Mouse (Mus musculus) hindbrain, embryonic 16.5 days (tissue): ENCODE data around the gene Lin7c. TPM values are rescaled to one million over a fixed set of nuclear protein-coding genes. Genes with fewer than 3 reads are reported as not detected.

Source experiments
- ATAC-seq: fragments of 200-750 bp; cut with Nextera tagmentation; 2 replicates; pipeline ENCODE4 v1.8.0; 2017; ENCODE audit warnings: moderate TSS enrichment, moderate library complexity
- H3K27ac ChIP-seq: fragments of 300-500 bp; sonication (generic); 2 replicates; pipeline ENCODE4 v1.5.1; 2014; ENCODE audit warnings: low read depth, mild to moderate bottlenecking, control low read depth, low read length, moderate library complexity
- H3K27me3 ChIP-seq: fragments of 300-500 bp; sonication (generic); replicated peaks from 2 replicates; pipeline ENCODE4 v1.6.1; 2014; ENCODE audit warnings: low read length; ENCODE audit not compliant: control insufficient read depth, insufficient read depth
- H3K36me3 ChIP-seq: fragments of 300-500 bp; sonication (generic); 2 replicates; pipeline ENCODE4 v1.6.1; 2014; ENCODE audit warnings: mild to moderate bottlenecking, low read length, moderate library complexity, mixed read lengths; ENCODE audit not compliant: control insufficient read depth, insufficient read depth
- H3K4me1 ChIP-seq: fragments of 300-500 bp; sonication (generic); 2 replicates; pipeline ENCODE4 v1.6.1; 2014; ENCODE audit warnings: low read depth, low read length; ENCODE audit not compliant: control insufficient read depth, insufficient read depth
- H3K4me2 ChIP-seq: fragments of 300-500 bp; sonication (generic); 2 replicates; pipeline ENCODE4 v1.6.1; 2014; ENCODE audit warnings: mild to moderate bottlenecking, low read length, control low read depth, moderate library complexity
- H3K4me3 ChIP-seq: fragments of 300-500 bp; sonication (generic); 2 replicates; pipeline ENCODE4 v1.5.1; 2014; ENCODE audit warnings: mild to moderate bottlenecking, low read length, control low read depth, moderate library complexity
- H3K9ac ChIP-seq: fragments of 300-500 bp; sonication (generic); 2 replicates; pipeline ENCODE4 v1.6.1; 2014; ENCODE audit warnings: low read depth, mild to moderate bottlenecking, control low read depth, low read length, moderate library complexity
- H3K9me3 ChIP-seq: fragments of 300-500 bp; sonication (generic); 2 replicates; pipeline ENCODE4 v1.6.1; 2014; ENCODE audit warnings: mild to moderate bottlenecking, low read length, moderate library complexity; ENCODE audit not compliant: control insufficient read depth
- WGBS: fragments of 180-500 bp; shearing (Covaris S2); extraction: QIAGEN DNeasy Blood & Tissue Kit; methylation state at CpG from one replicate; pipeline ENCODE4 v1.1.7; 2014; 5-methylcytosine and 5-hydroxymethylcytosine counted together
- polyA plus RNA-seq: library from polyadenylated mRNA; unstranded; fragments of >200 nt; fragmentation: Nextera tagmentation; extraction: Ambion mirVana; gene quantifications from 2 replicates; pipeline ENCODE4 v1.2.1, GENCODE M21; 2015

The Lin7c gene
- polyA plus RNA-seq, 1 experiment from 2014 or later = 194 TPM

DNA sequence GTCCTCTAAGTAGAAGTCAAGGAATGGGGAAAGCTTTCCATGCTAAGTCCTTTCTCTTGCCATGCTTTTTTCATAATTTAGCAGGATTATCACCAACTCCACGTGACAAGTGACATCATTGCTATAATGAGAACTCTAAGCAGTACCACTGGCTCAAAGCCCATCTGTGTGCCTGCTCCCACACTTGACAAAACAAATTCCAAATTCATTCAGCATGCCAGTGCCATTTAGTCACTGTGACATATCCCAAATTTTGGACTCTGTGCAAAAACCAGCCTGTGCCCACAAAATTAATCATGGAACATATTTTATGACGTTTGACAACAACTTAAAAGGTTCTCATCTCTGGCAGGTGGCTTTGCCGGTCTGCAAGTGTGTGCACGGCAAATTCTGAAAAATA, 6.5 kb upstream of the Lin7c start:
- Histone ChIP-seq H3K4me3 (no peak overlapping the region), H3K27ac (no peak overlapping the region), H3K27me3 (no peaks in the 10 kb centered on the region), H3K9ac (no peak overlapping the region), H3K4me1 (no peaks in the 10 kb centered on the region), H3K4me2 (no peak overlapping the region), H3K36me3 (no peaks in the 10 kb centered on the region), H3K9me3 (no peaks in the 10 kb centered on the region)
- no peak for ATAC-seq
- 77% methylated on average over 4 of the region's 4 CpGs for WGBS

DNA sequence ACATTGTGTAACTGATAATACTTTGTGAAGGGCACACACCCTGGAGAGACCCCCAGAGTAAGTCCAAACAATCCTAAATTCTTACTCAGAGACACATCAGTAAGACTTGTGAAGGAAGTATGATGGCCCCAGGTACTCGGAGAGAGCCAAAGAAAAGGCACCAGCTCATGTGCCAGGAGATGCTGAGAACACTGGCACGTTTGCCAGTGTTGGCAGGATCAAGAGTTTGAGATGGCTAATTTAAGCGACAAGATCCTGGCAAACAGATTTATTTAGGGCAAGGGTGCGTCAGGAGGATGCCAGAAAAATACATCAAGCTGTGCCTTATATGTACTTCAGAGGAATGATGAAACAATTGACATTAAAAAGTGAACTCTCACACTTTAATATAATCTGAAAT, 6.1 kb upstream of the Lin7c start:
- Histone ChIP-seq H3K4me2 (no peak overlapping the region), H3K9me3 (no peaks in the 10 kb centered on the region; the same call in 1 of the 2 replicates), H3K36me3 (no peaks in the 10 kb centered on the region), H3K4me3 (no peak overlapping the region), H3K27me3 (no peaks in the 10 kb centered on the region), H3K4me1 (no peaks in the 10 kb centered on the region), H3K27ac (no peak overlapping the region), H3K9ac (no peak overlapping the region)
- no peak for ATAC-seq
- 64% methylated on average over 4 of the region's 4 CpGs for WGBS

DNA sequence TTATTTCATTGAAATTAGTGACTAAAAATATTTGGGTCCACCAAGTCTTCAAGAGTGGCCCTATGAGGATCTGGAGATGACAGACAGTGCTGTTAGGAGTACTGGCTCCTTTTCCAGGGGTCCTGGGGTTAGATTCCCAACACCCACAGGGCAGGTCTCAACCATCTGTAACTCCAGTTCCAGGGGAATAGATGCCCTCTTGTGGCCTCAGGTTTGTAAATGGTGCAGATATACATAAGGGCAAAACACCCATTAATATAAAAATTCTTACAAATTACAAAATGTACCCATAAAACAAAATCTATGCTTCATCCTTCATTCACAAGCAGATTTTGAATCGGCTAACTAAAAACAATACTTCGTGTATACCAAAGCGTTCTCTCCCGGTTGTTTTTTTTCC, 585 bp upstream of the Lin7c start:
- H3K4me3 ChIP-seq = peak overlapping the region; percentile 88
- ATAC-seq = no peak
- H3K27me3 ChIP-seq = no peaks in the 10 kb centered on the region
- H3K27ac ChIP-seq = no peak overlapping the region
- peak overlapping the region; percentile 51 for H3K4me2 ChIP-seq
- peaks cover 2% of the 10 kb centered on the region; the same call in 1 of the 2 replicates for H3K36me3 ChIP-seq
- H3K4me1 ChIP-seq = peaks cover 14% of the 10 kb centered on the region
- peak overlapping the region; percentile 96 for H3K9ac ChIP-seq
- 36% methylated on average over 4 of the region's 4 CpGs for WGBS
- peaks cover 2% of the 10 kb centered on the region; the same call in 1 of the 2 replicates for H3K9me3 ChIP-seq

- Histone ChIP-seq H3K4me3 (peak overlapping the region; percentile 88), H3K9ac (peak overlapping the region; percentile 96), H3K9me3 (peaks cover 2% of the 10 kb centered on the region; the same call in 1 of the 2 replicates), H3K4me2 (peak overlapping the region; percentile 88), H3K27me3 (no peaks in the 10 kb centered on the region), H3K36me3 (peaks cover 9% of the 10 kb centered on the region), H3K27ac (peak overlapping the region; percentile 94), H3K4me1 (peaks cover 14% of the 10 kb centered on the region)
- WGBS = 0% methylated on average over 34 of the region's 34 CpGs
- ATAC-seq = peak; percentile 93
Measured at GRCm38 (mm10) chr2:109891031-109891430, 378 bp downstream of the Lin7c start.

- 9% methylated on average over 4 of the region's 4 CpGs for WGBS
- Histone ChIP-seq H3K4me3 (peak overlapping the region; percentile 88), H3K27me3 (no peaks in the 10 kb centered on the region), H3K9me3 (peaks cover 2% of the 10 kb centered on the region; the same call in 1 of the 2 replicates), H3K36me3 (peaks cover 11% of the 10 kb centered on the region), H3K4me1 (peaks cover 14% of the 10 kb centered on the region), H3K27ac (peak overlapping the region; percentile 94), H3K4me2 (peak overlapping the region; percentile 88), H3K9ac (peak overlapping the region; percentile 96)
- ATAC-seq = no peak
Measured at GRCm38 (mm10) chr2:109891471-109891870, 818 bp downstream of the Lin7c start.

DNA sequence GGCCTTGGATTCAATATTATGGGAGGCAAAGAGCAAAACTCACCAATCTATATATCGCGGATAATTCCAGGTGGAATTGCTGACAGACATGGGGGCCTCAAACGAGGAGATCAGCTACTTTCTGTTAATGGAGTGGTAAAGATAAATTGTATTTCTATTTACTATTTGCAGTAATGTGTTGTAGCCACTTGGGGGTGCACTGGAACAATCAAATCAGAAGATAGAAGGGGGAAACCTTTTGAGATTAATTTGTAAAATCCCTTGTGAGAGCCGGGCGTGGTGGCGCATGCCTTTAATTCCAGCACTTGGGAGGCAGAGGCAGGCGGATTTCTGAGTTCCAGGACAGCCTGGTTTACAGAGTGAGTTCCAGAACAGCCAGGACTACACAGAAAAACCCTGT, 5.7 kb downstream of the Lin7c start:
- Histone ChIP-seq H3K4me3 (no peak overlapping the region), H3K4me2 (no peak overlapping the region), H3K9ac (no peak overlapping the region), H3K27me3 (no peaks in the 10 kb centered on the region), H3K4me1 (peaks cover 14% of the 10 kb centered on the region), H3K9me3 (no peaks in the 10 kb centered on the region), H3K36me3 (peaks cover 27% of the 10 kb centered on the region), H3K27ac (no peak overlapping the region)
- 82% methylated on average over 7 of the region's 7 CpGs for WGBS
- ATAC-seq = no peak

DNA sequence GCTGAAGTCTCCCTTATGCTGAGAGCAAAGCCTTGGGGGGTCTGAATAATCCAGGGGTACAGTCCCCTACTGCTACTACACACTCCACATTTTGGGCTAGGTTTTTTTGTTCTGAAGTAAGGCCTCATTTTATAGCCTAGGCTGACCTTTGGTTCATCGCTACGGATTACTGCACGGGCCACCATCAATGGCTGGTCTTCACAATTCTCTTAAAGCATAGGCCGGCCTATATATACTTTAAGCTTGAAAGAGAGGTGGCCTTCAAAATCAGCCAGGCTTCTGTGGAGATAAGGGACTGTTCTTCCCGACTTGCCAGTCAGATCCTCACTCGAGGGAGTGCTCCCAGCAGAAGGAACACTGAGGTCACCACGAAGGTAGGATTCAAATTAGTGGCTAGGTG, 12.2 kb downstream of the Lin7c start:
- Histone ChIP-seq H3K27ac (no peak overlapping the region), H3K4me1 (no peaks in the 10 kb centered on the region), H3K9ac (no peak overlapping the region), H3K36me3 (peaks cover 16% of the 10 kb centered on the region), H3K4me2 (no peak overlapping the region), H3K4me3 (no peak overlapping the region), H3K9me3 (no peaks in the 10 kb centered on the region), H3K27me3 (no peaks in the 10 kb centered on the region)
- ATAC-seq = 0 out of 2 replicates have a peak, but pooled peaks have one; percentile 18
- 83% methylated on average over 7 of the region's 7 CpGs for WGBS

GRCm38 (mm10) chr2:109904171-109904821, 13.6 kb downstream of the Lin7c start:
- H3K9ac ChIP-seq = no peak overlapping the region
- H3K9me3 ChIP-seq = no peaks in the 10 kb centered on the region
- WGBS = under 1% methylated on average over 7 of the region's 7 CpGs
- H3K27ac ChIP-seq = no peak overlapping the region
- H3K4me3 ChIP-seq = no peak overlapping the region
- H3K4me2 ChIP-seq = no peak overlapping the region
- H3K36me3 ChIP-seq = peaks cover 10% of the 10 kb centered on the region
- H3K4me1 ChIP-seq = no peaks in the 10 kb centered on the region
- peak; percentile 81 for ATAC-seq
- no peaks in the 10 kb centered on the region for H3K27me3 ChIP-seq

GRCm38 (mm10) chr2:109909122-109909521, 18.5 kb downstream of the Lin7c start:
- no peaks in the 10 kb centered on the region for H3K36me3 ChIP-seq
- H3K4me3 ChIP-seq = no peak overlapping the region
- H3K27ac ChIP-seq = no peak overlapping the region
- no peak overlapping the region for H3K4me2 ChIP-seq
- no peaks in the 10 kb centered on the region for H3K4me1 ChIP-seq
- no peak for ATAC-seq
- no peak overlapping the region for H3K9ac ChIP-seq
- H3K9me3 ChIP-seq = no peaks in the 10 kb centered on the region
- no peaks in the 10 kb centered on the region for H3K27me3 ChIP-seq
- WGBS = 78% methylated on average over 2 of the region's 2 CpGs
